ENCODE assay signal across 9 mouse cellular contexts in genomic region chr12:102703921-102704408, GRCm38 (mm10). TPM values are rescaled to one million over a fixed set of nuclear protein-coding genes. Genes with fewer than 3 reads are reported as not detected.
DNase-seq lines count a peak whose midpoint lies in the region; ATAC-seq and TF ChIP-seq lines count a peak whose summit lies in the region.
"Had no signal": no experiment of that assay in that cellular context is flagged by ENCODE, and none has a peak within 500 bp of the region (broad histone marks: within the 10 kb centered on the region; RNA-seq: fewer than 3 reads in every experiment).

No protein-coding gene starts in this region.

- DNase-seq in heart, embryonic 10.5 days (ENCODE audit: low spot score): no peak
- DNase-seq in heart, adult 11 months: no peak
- DNase-seq in 416B (ENCODE audit: low read depth): peak; percentile 37
- peak; percentile 32 for DNase-seq in embryonic facial prominence, embryonic 10.5 days (ENCODE audit: low spot score)
- no peak for DNase-seq in urinary bladder, postnatal 4 days (ENCODE audit: low spot score in 2 of 2)
- DNase-seq in left cerebral cortex, postnatal 14 days (ENCODE audit: low spot score in 2 of 2): no peak

- ATAC-seq in intestine, postnatal 0 days: no peak
- peak; percentile 0; the same call in 1 of the 2 replicates for ATAC-seq in neural tube, embryonic 12.5 days (ENCODE audit: low FRiP score, low read depth)

- H3K4me1 ChIP-seq in heart, embryonic 10.5 days: peaks cover 39% of the 10 kb centered on the region
- H3K4me1 ChIP-seq in embryonic facial prominence, embryonic 10.5 days: peaks cover 66% of the 10 kb centered on the region
- peaks cover 20% of the 10 kb centered on the region for H3K4me1 ChIP-seq in intestine, postnatal 0 days (replicated peaks; ENCODE audit: control insufficient read depth, insufficient read depth, low read length)
- peaks cover 36% of the 10 kb centered on the region for H3K4me1 ChIP-seq in neural tube, embryonic 12.5 days

- H3K27me3 ChIP-seq in heart, embryonic 10.5 days (ENCODE audit: insufficient read depth, poor library complexity, severe bottlenecking): peaks cover 17% of the 10 kb centered on the region; the same call in 1 of the 2 replicates
- peaks cover 20% of the 10 kb centered on the region for H3K27me3 ChIP-seq in embryonic facial prominence, embryonic 10.5 days (replicated peaks; ENCODE audit: low read depth, poor library complexity, severe bottlenecking)
- no peaks in the 10 kb centered on the region for H3K27me3 ChIP-seq in intestine, postnatal 0 days (replicated peaks; ENCODE audit: control insufficient read depth, insufficient read depth, low read length)
- no peaks in the 10 kb centered on the region for H3K27me3 ChIP-seq in neural tube, embryonic 12.5 days (replicated peaks)

- H3K9me3 ChIP-seq in heart, embryonic 10.5 days: no peaks in the 10 kb centered on the region
- H3K9me3 ChIP-seq in embryonic facial prominence, embryonic 10.5 days: no peaks in the 10 kb centered on the region
- no peaks in the 10 kb centered on the region for H3K9me3 ChIP-seq in intestine, postnatal 0 days (ENCODE audit: control insufficient read depth)
- no peaks in the 10 kb centered on the region for H3K9me3 ChIP-seq in neural tube, embryonic 12.5 days

- intact Hi-C loops in left cerebral cortex, postnatal 14 days (cut with DNase I): no loop called here

- no peak for TF ChIP-seq CTCF in intestine, postnatal 0 days (IDR thresholded peaks at IDR 0.05; ENCODE audit: low read depth)

- 9% methylated on average over 17 of the region's 17 CpGs for WGBS in heart, embryonic 10.5 days
- 5% methylated on average over 17 of the region's 17 CpGs for WGBS in embryonic facial prominence, embryonic 10.5 days
- WGBS in intestine, postnatal 0 days: 8% methylated on average over 17 of the region's 17 CpGs
- WGBS in neural tube, embryonic 12.5 days: 4% methylated on average over 17 of the region's 17 CpGs

- no peaks in the 10 kb centered on the region for H3K36me3 ChIP-seq in heart, embryonic 10.5 days
- H3K36me3 ChIP-seq in embryonic facial prominence, embryonic 10.5 days (replicated peaks): 0 out of 2 replicates have a peak, but pooled peaks cover 4% of the 10 kb centered on the region
- no peaks in the 10 kb centered on the region for H3K36me3 ChIP-seq in intestine, postnatal 0 days (ENCODE audit: control insufficient read depth, insufficient read depth)
- no peaks in the 10 kb centered on the region for H3K36me3 ChIP-seq in neural tube, embryonic 12.5 days

- peak overlapping the region; percentile 93 for H3K9ac ChIP-seq in intestine, postnatal 0 days (ENCODE audit: low read depth, low read length)
- H3K9ac ChIP-seq in neural tube, embryonic 12.5 days: peak overlapping the region; percentile 73

- peak overlapping the region; percentile 82 for H3K4me3 ChIP-seq in heart, embryonic 10.5 days
- H3K4me3 ChIP-seq in embryonic facial prominence, embryonic 10.5 days: peak overlapping the region; percentile 77
- peak overlapping the region; percentile 82 for H3K4me3 ChIP-seq in intestine, postnatal 0 days (ENCODE audit: low read depth, low read length)
- peak overlapping the region; percentile 73 for H3K4me3 ChIP-seq in neural tube, embryonic 12.5 days

- H3K4me2 ChIP-seq in intestine, postnatal 0 days (replicated peaks; ENCODE audit: low read depth): peak overlapping the region; percentile 93
- peak overlapping the region; percentile 93 for H3K4me2 ChIP-seq in neural tube, embryonic 12.5 days (replicated peaks)

- peak overlapping the region; percentile 70; the same call in 1 of the 2 replicates for H3K27ac ChIP-seq in heart, embryonic 10.5 days
- H3K27ac ChIP-seq in embryonic facial prominence, embryonic 10.5 days (replicated peaks): peak overlapping the region; percentile 82
- H3K27ac ChIP-seq in intestine, postnatal 0 days (ENCODE audit: low read depth, low read length): peak overlapping the region; percentile 92
- H3K27ac ChIP-seq in neural tube, embryonic 12.5 days: no peak overlapping the region; the same call in 1 of the 2 replicates

RNA-seq across cellular contexts. Expression of gene Itpk1, which starts 0.8 kb away (rescaled TPM):
- 3.5 and 4.8 TPM in 2 replicates for polyA plus RNA-seq in heart, embryonic 10.5 days (2016; fragmentation: Nextera tagmentation; extraction: Ambion mirVana)
- polyA plus RNA-seq in embryonic facial prominence, embryonic 10.5 days (2016; fragmentation: Nextera tagmentation; extraction: Ambion mirVana): 13.7 and 17.7 TPM in 2 replicates
- polyA plus RNA-seq in intestine, postnatal 0 days (2015; fragmentation: Nextera tagmentation; extraction: Ambion mirVana): 56.3 and 57.4 TPM in 2 replicates
- 24.7 and 28.0 TPM in 2 replicates for polyA plus RNA-seq in neural tube, embryonic 12.5 days (2016; fragmentation: Nextera tagmentation; extraction: Ambion mirVana)
- 10 to 100 TPM; 74.9 to 76.2 TPM for total RNA-seq in left cerebral cortex, postnatal 14 days (2021)

RNA-seq across cellular contexts. Expression of gene Moap1, which starts 39.5 kb away (rescaled TPM):
- polyA plus RNA-seq in heart, embryonic 10.5 days (2016; fragmentation: Nextera tagmentation; extraction: Ambion mirVana): 24.0 and 24.8 TPM in 2 replicates
- polyA plus RNA-seq in embryonic facial prominence, embryonic 10.5 days (2016; fragmentation: Nextera tagmentation; extraction: Ambion mirVana): 35.4 and 36.9 TPM in 2 replicates
- polyA plus RNA-seq in intestine, postnatal 0 days (2015; fragmentation: Nextera tagmentation; extraction: Ambion mirVana): 10.8 and 12.2 TPM in 2 replicates
- 38.4 and 42.9 TPM in 2 replicates for polyA plus RNA-seq in neural tube, embryonic 12.5 days (2016; fragmentation: Nextera tagmentation; extraction: Ambion mirVana)
- 10 to 100 TPM; 37.4 to 38.3 TPM for total RNA-seq in left cerebral cortex, postnatal 14 days (2021)

RNA-seq across cellular contexts. Expression of gene Tmem251, which starts 39.6 kb away (rescaled TPM):
- polyA plus RNA-seq in heart, embryonic 10.5 days (2016; fragmentation: Nextera tagmentation; extraction: Ambion mirVana): 8.6 and 9.5 TPM in 2 replicates
- polyA plus RNA-seq in embryonic facial prominence, embryonic 10.5 days (2016; fragmentation: Nextera tagmentation; extraction: Ambion mirVana): 9.7 and 11.2 TPM in 2 replicates
- polyA plus RNA-seq in intestine, postnatal 0 days (2015; fragmentation: Nextera tagmentation; extraction: Ambion mirVana): 22.7 and 23.6 TPM in 2 replicates
- 11.6 and 11.7 TPM in 2 replicates for polyA plus RNA-seq in neural tube, embryonic 12.5 days (2016; fragmentation: Nextera tagmentation; extraction: Ambion mirVana)
- 1 to 10 TPM; 4.9 to 5.1 TPM for total RNA-seq in left cerebral cortex, postnatal 14 days (2021)

RNA-seq across cellular contexts. Expression of gene Gm28051, which starts 53.6 kb away (rescaled TPM):
- polyA plus RNA-seq in heart, embryonic 10.5 days (2016; fragmentation: Nextera tagmentation; extraction: Ambion mirVana): not detected in 2 replicates
- polyA plus RNA-seq in embryonic facial prominence, embryonic 10.5 days (2016; fragmentation: Nextera tagmentation; extraction: Ambion mirVana): not detected in 2 replicates
- polyA plus RNA-seq in intestine, postnatal 0 days (2015; fragmentation: Nextera tagmentation; extraction: Ambion mirVana): not detected in 2 replicates
- polyA plus RNA-seq in neural tube, embryonic 12.5 days (2016; fragmentation: Nextera tagmentation; extraction: Ambion mirVana): not detected in 2 replicates
- not detected for total RNA-seq in left cerebral cortex, postnatal 14 days (2021)
- total RNA-seq: neutrophil, adult 5-6 weeks had no signal

RNA-seq across cellular contexts. Expression of gene Gon7, which starts 53.6 kb away (rescaled TPM):
- 32.5 and 36.3 TPM in 2 replicates for polyA plus RNA-seq in heart, embryonic 10.5 days (2016; fragmentation: Nextera tagmentation; extraction: Ambion mirVana)
- polyA plus RNA-seq in embryonic facial prominence, embryonic 10.5 days (2016; fragmentation: Nextera tagmentation; extraction: Ambion mirVana): 49.3 and 53.7 TPM in 2 replicates
- polyA plus RNA-seq in intestine, postnatal 0 days (2015; fragmentation: Nextera tagmentation; extraction: Ambion mirVana): 16.5 and 17.0 TPM in 2 replicates
- 43.7 and 44.1 TPM in 2 replicates for polyA plus RNA-seq in neural tube, embryonic 12.5 days (2016; fragmentation: Nextera tagmentation; extraction: Ambion mirVana)
- 10 to 100 TPM; 12.8 to 14.0 TPM for total RNA-seq in left cerebral cortex, postnatal 14 days (2021)

Comparison
In these comparisons a context has a peak if more than half of its experiments do, and no peak if none do; other contexts are left out.
1. DNase-seq: peak in 416B (single experiment) and embryonic facial prominence, embryonic 10.5 days (single experiment); none in heart, embryonic 10.5 days (single experiment), heart, adult 11 months (single experiment), urinary bladder, postnatal 4 days (0 of 2) and left cerebral cortex, postnatal 14 days (0 of 2).
2. Peak in every context shown above with its lines, with median percentiles within 50 percentile points of each other: H3K4me3 ChIP-seq.